Mouse (Mus musculus): ENCODE measurements around the gene Ak3.
"Not testable (repeated sequence)": the region's sequence is repeated elsewhere in the genome, so short reads cannot be mapped to it uniquely, and the experiment has no call there.

The Ak3 gene

DNA sequence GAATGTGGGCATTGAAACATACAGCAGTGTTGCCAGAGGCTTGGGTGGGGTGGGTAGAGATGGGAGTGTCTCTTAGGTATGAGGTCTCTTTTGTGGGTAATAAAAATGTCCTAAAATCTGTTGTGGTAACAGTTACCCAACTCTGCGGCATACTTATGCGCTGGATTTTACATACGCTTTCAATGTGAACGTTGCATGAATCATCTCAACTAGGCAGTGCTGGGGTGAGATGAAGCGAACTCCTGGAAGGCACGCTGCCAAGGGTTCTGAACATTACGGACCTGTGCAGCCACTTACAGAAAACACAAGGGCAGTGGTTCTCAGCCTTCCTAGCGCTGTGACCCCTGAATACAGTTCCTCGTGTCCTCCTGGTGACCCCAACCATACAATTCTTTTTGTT lies 5.1 kb downstream of the Ak3 start:
- DNase-seq (ENCODE audit: low spot score): no peak

DNA sequence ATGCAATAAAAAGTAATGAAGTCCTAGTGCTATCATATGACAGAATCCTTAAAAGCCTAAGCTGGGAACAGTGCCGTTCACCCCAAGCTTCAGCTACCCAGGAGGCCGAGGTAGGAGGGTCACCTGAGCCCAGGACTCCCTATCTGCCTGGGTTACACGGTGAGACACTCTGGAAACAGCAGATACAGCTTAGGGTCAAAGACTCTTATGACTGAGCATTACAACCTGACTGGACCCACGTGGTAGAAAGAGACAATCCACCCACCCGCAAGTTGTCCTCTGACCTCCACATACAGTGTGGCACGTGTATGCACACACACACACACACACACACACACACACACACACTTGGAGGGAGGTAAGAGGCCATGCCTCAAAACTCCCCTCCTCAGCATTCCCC lies 5.6 kb downstream of the Ak3 start:
- DNase-seq (ENCODE audit: low spot score): no peak

GRCm38 (mm10) chr19:29040206-29040605 lies 7.6 kb downstream of the Ak3 start:
- no peak for DNase-seq (ENCODE audit: low spot score)

- no peak for DNase-seq (ENCODE audit: low spot score)
Measured at GRCm38 (mm10) chr19:29039334-29039733, 8.4 kb downstream of the Ak3 start.

- no peak for DNase-seq (ENCODE audit: low spot score)
Measured at GRCm38 (mm10) chr19:29037541-29037940, 10.2 kb downstream of the Ak3 start.

DNA sequence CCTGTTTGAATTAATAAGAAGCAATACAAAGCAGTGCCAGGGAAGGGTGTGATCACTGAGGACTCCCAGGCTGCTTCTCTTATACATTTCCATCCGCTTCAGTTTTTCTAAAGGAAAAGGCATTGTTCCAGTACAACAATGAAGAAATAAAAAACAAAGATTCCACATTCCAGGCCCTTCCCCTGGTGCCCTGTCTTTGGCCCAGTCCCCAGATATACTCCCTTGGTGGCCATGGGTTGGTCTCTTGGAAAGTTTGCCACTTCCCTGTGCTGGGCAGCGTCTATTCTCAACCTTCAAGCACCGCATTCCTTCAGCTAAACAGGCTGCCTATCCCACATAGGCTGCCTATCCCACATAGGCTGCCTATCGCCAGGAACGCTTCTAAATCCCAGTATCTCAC lies 10.7 kb downstream of the Ak3 start:
- DNase-seq (ENCODE audit: low spot score): no peak

DNA sequence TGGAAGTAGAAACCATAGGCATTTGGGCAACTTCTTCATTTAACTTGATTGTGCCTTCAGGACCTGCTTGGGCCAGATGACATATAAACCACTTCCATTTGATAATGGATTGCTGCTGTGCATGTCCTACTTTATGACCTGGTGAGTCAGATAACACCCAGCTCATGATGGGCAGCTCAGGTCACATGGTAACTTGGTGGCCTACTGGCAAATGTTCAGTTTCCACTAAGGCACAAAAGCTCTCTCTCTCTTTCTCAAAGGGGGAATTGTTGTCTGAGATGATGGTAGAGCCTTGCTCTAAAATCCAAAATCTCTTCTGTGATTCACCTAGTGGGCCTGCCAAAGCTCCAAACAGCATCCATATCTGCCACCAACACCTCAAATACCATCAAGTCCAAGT lies 15.1 kb downstream of the Ak3 start:
- no peak for DNase-seq (ENCODE audit: low spot score)

DNA sequence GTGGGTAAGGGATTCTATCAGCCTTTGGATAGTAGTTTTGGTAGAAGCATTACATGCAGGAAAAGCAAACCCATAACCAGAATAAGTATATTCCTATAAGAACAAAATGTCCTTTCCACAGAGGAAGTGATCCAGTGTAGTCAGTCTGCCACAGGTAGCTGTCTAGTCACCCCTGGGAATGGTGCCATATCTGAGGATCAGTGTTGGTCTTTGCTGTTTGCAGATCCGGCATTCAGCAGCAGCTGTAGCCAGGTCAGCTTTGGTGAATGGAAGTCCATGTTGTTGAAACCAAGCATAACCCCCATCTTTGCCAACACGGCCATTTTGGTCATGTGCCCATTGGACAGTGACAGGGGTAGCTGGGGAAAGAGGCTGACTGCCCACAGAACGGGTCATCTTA lies 16.0 kb downstream of the Ak3 start:
- no peak for DNase-seq (ENCODE audit: low spot score)

DNA sequence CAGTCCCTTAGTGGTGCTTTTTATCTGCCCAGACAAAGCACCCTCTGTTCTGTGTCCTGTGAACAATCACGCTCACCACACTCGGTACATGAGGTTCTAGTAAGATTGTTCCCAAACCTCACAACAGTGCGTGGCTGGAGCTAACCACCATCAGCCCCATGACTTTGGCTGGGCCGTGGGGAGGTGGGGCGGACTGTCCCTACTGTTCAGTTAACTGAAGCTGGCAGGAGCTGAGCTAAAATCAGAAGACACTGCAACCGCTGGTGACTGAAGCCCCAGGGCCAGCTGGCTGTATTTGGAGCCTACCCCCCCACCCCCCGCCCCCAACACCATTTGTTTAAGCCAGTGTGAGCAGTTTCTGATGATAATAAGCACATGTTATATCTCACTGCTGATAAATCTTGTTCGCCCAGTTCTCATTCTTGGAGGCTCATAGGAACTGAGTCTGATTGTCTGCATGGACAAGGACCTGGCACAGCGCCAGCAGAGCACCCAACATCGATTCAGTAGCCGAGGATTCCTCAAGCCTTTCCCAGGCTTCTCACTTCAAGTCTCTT lies 23.3 kb downstream of the Ak3 start:
- peak; percentile 23 for DNase-seq (ENCODE audit: low spot score)

- DNase-seq (ENCODE audit: low spot score): no peak
Measured at GRCm38 (mm10) chr19:29021754-29022345, 25.9 kb downstream of the Ak3 start.

DNA sequence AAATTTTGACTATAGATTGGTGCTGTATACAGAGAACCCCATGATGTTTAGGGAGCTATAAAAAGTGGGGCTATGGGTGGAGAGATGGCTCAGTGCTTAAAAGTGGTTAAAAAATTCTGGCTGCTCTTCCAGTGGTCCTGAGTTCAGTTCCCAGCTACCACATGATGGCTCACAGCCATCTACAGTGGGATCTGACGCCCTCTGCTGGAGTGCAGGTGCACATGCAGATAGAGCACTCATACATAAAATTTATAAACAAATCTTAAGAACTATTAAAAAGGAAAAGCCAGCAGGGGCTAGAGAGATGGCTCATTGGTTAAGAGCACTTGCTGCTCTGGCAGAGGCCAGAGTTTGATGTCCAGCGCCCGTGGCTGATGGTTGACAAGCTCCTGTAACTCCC lies 28.1 kb downstream of the Ak3 start:
- no peak for DNase-seq (ENCODE audit: low spot score)

DNA sequence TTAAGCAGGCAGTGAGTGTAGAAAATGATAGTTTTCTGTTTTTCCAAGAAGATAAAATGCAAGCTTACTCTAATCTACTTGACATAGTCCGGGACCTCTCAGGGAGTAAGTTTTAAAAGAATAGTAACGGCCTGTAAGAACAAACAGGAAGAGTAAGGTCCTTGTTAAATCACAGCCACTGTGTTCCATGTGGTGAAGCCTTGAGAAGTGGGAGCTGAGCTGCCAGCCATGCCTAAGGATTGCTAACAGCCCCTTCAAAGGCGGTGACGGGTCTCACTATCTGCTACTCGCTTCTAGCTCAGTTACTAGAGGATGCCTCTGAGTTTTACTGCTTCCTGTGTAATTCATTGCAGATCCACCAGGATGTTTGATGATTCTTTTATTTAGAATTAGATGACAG lies 31.0 kb downstream of the Ak3 start:
- DNase-seq (ENCODE audit: low spot score): no peak

GRCm38 (mm10) chr19:29016204-29016765 lies 31.5 kb downstream of the Ak3 start:
- DNase-seq (ENCODE audit: low spot score): no peak

DNA sequence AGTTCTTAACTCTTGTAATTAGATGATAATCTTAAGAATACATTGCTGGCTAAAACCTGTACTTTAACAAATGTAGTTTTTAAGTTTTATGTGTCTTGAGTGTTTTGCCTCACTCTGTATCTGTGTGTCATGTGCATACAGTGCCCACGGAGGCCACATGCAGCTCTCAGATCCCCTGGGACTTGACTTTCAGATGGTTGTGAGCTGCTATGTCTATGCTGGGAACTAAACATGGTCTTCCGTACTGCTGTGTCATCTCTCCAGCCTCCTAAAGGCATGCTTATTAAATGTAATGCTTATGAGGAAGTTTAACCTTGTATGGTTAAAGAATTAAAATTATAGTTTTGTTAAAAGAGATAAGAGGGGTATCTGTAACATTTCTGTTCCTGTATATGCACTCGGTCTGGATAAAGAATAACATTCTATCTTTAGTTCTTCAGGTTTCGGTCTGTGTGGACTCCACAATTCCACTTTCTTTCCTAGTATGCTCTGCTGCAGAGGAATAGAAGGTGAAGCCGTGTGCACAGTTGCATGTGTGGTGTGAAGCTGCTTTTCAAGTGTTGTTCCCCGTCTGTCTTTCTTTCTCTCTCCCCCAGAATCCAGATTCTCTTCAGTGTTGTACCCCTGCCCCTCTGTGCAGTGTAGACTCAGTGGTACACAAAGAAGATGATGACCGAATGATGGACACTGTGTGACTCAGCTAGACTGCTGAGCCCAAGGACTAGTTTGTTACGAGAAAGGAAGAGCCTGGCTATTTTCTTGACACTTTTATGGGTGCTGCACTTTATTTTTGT lies 32.2 kb downstream of the Ak3 start:
- no peak for DNase-seq (ENCODE audit: low spot score)

- DNase-seq (ENCODE audit: low spot score): no peak
Measured at GRCm38 (mm10) chr19:29014466-29015055, 33.2 kb downstream of the Ak3 start.

- DNase-seq (ENCODE audit: low spot score): no peak
Measured at GRCm38 (mm10) chr19:29011355-29011990, 36.3 kb downstream of the Ak3 start.

DNA sequence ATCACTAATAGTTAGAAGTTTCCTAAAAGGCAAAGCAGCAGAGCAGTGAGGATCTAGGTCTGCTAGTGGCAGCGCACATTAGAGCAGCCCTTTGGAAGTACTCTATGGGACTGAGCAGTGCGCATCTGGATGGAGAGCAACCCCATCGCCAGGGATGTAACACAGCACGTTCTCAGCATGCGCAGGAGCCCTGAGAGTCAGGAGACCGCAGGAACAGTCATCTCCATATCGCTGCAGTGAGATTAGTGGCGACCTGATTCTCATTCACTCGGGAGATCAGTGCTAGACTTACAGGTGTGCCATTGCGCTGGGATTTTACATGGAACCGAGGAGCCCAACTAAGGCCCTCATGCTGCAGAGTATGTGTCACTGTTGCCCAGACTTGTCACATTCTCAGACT lies 38.7 kb downstream of the Ak3 start:
- no peak for DNase-seq (ENCODE audit: low spot score)

- no peak for DNase-seq (ENCODE audit: low spot score)
Measured at GRCm38 (mm10) chr19:29008069-29008706, 39.6 kb downstream of the Ak3 start.

- DNase-seq (ENCODE audit: low spot score): not testable (repeated sequence)
Measured at GRCm38 (mm10) chr19:29000321-29000720, 47.4 kb downstream of the Ak3 start.

- DNase-seq (ENCODE audit: low spot score): no peak
Measured at GRCm38 (mm10) chr19:28997976-28998630, 49.7 kb downstream of the Ak3 start.

GRCm38 (mm10) chr19:28995366-28995765 lies 52.4 kb downstream of the Ak3 start:
- no peak for DNase-seq (ENCODE audit: low spot score)

Measured in ovary, adult 18-20 months (tissue).